ENCODE assay signal across 8 mouse cellular contexts in genomic region chr16:20651076-20651946, GRCm38 (mm10). TPM values are rescaled to one million over a fixed set of nuclear protein-coding genes. Genes with fewer than 3 reads are reported as not detected.
DNase-seq lines count a peak whose midpoint lies in the region; ATAC-seq and TF ChIP-seq lines count a peak whose summit lies in the region.

Gene Psmd2, plus strand, starts transcription at chr16:20651652.

- peak; percentile 96 for DNase-seq in MEL (ENCODE audit: low read depth, low spot score)
- DNase-seq in cerebellum, adult 2 months = peak; percentile 96 to 97
- peak; percentile 91 for DNase-seq in forelimb bud, embryonic 11.5 days (ENCODE audit: low read depth, low spot score)
- peak; percentile 84 for DNase-seq in layer of hippocampus, adult 9-10 months (ENCODE audit: low spot score)
- peak; percentile 95 for DNase-seq in ovary, postnatal 10 days (ENCODE audit: low spot score)
- DNase-seq in thymus, postnatal 10 days (ENCODE audit: low spot score in 2 of 2) = peak; percentile 86 to 94

- no peak for TF ChIP-seq CTCF in MEL (IDR thresholded peaks at IDR 0.05 in 2 of 3, conservative IDR thresholded peaks at IDR 0.05 in 1 of 3; ENCODE audit: control insufficient read depth in 1 of 3, insufficient read depth in 1 of 3, low read depth in 2 of 3, low read length in 3 of 3, poor library complexity in 1 of 3, severe bottlenecking in 1 of 3)
- TF ChIP-seq CTCF in cerebellum, adult 2 months (IDR thresholded peaks at IDR 0.05; ENCODE audit: borderline replicate concordance, insufficient read depth, low read depth, low read length) = no peak

- H3K4me2 ChIP-seq in lung, embryonic 16.5 days (ENCODE audit: low read depth, low read length) = peak within 1 kb of the TSS; percentile 96

- H3K36me3 ChIP-seq in MEL (ENCODE audit: control insufficient read depth in 1 of 2, insufficient read depth in 2 of 2, low read length in 2 of 2) = peaks cover 8 to 13% of the 10 kb centered on the region in 2 experiments
- peaks cover 20% of the 10 kb centered on the region for H3K36me3 ChIP-seq in lung, embryonic 16.5 days (ENCODE audit: control insufficient read depth, insufficient read depth, low read length)

- peak; percentile 91 to 99 for TF ChIP-seq POLR2A in MEL (IDR thresholded peaks at IDR 0.05; ENCODE audit: control insufficient read depth in 1 of 2, insufficient read depth in 1 of 2, low read depth in 1 of 2, low read length in 2 of 2, poor library complexity in 1 of 2)
- TF ChIP-seq POLR2A in cerebellum, adult 2 months (IDR thresholded peaks at IDR 0.05; ENCODE audit: borderline replicate concordance, insufficient read depth, low read length) = peak; percentile 94

- H3K27me3 ChIP-seq in MEL (ENCODE audit: control insufficient read depth in 1 of 2, insufficient read depth in 2 of 2, low read length in 2 of 2) = no peaks in the 10 kb centered on the region
- H3K27me3 ChIP-seq in cerebellum, adult 2 months (ENCODE audit: control insufficient read depth, insufficient read depth, low read length) = no peaks in the 10 kb centered on the region
- H3K27me3 ChIP-seq in lung, embryonic 16.5 days (ENCODE audit: control insufficient read depth, insufficient read depth, low read depth, low read length) = no peaks in the 10 kb centered on the region

- no peaks in the 10 kb centered on the region for H3K9me3 ChIP-seq in MEL (replicated peaks; ENCODE audit: insufficient read depth, low read length)
- no peaks in the 10 kb centered on the region for H3K9me3 ChIP-seq in lung, embryonic 16.5 days (ENCODE audit: control insufficient read depth, low read length)

- peak within 1 kb of the TSS; percentile 84 for H3K9ac ChIP-seq in MEL (ENCODE audit: control insufficient read depth, low read depth, low read length, poor library complexity, severe bottlenecking)
- peak within 1 kb of the TSS; percentile 96 for H3K9ac ChIP-seq in lung, embryonic 16.5 days (ENCODE audit: low read length)

- H3K4me1 ChIP-seq in MEL (ENCODE audit: control insufficient read depth in 1 of 2, insufficient read depth in 2 of 2, low read length in 2 of 2) = peaks cover 0 to 8% of the 10 kb centered on the region in 2 experiments
- no peaks in the 10 kb centered on the region; the same call in 1 of the 2 replicates for H3K4me1 ChIP-seq in cerebellum, adult 2 months (ENCODE audit: control insufficient read depth, insufficient read depth, low read length)
- H3K4me1 ChIP-seq in lung, embryonic 16.5 days (replicated peaks; ENCODE audit: control insufficient read depth, insufficient read depth, low read length) = peaks cover 13% of the 10 kb centered on the region

- H3K79me2 ChIP-seq in MEL (ENCODE audit: control insufficient read depth, insufficient read depth, low read length, poor library complexity) = peaks cover 23% of the 10 kb centered on the region

- H3K4me3 ChIP-seq in MEL (ENCODE audit: control insufficient read depth in 1 of 2, insufficient read depth in 1 of 2, low read depth in 2 of 2, low read length in 2 of 2) = peak within 1 kb of the TSS; percentile 94 to 95
- peak within 1 kb of the TSS; percentile 73 for H3K4me3 ChIP-seq in cerebellum, adult 2 months (replicated peaks; ENCODE audit: insufficient read depth, low read depth, low read length)
- H3K4me3 ChIP-seq in lung, embryonic 16.5 days (ENCODE audit: low read length) = peak within 1 kb of the TSS; percentile 95

- 0 out of 4 replicates have a peak, but pooled peaks of 1 of the 2 experiments have one; percentile 12 for TF ChIP-seq EP300 in MEL (IDR thresholded peaks at IDR 0.05; ENCODE audit: low read depth in 1 of 2, low read length in 2 of 2)

- 2% methylated on average over 46 of the region's 46 CpGs for WGBS in cerebellum, adult 2 months
- 1% methylated on average over 45 of the region's 46 CpGs for WGBS in lung, embryonic 16.5 days

- H3K27ac ChIP-seq in MEL (ENCODE audit: control insufficient read depth, low read depth, low read length) = peak within 1 kb of the TSS; percentile 68
- peak within 1 kb of the TSS; percentile 37 for H3K27ac ChIP-seq in cerebellum, adult 2 months (ENCODE audit: insufficient read depth, low read length)
- peak within 1 kb of the TSS; percentile 58; the same call in 1 of the 2 replicates for H3K27ac ChIP-seq in lung, embryonic 16.5 days (ENCODE audit: low read length)

- peak; percentile 80 to 98 for ATAC-seq in hematopoietic stem cell, adult 5-6 weeks (replicated peaks in 1 of 2; ENCODE audit: insufficient read depth in 1 of 2, low FRiP score in 2 of 2, low TSS enrichment in 1 of 2, low read depth in 1 of 2, poor library complexity in 2 of 2, severe bottlenecking in 2 of 2)
- ATAC-seq in lung, embryonic 16.5 days (ENCODE audit: low read depth) = peak; percentile 98

- TF ChIP-seq RAD21 in MEL (IDR thresholded peaks at IDR 0.05; ENCODE audit: low read depth, low read length) = no peak

TF ChIP-seq in MEL, 35 proteins besides CTCF, POLR2A, EP300 and RAD21:
- TF ChIP-seq ZNF384 (IDR thresholded peaks at IDR 0.05; ENCODE audit: low read depth, low read length) (0 out of 2 replicates have a peak, but pooled peaks have one; percentile 13), MAFK (IDR thresholded peaks at IDR 0.05; ENCODE audit: borderline replicate concordance, low read depth, low read length) (no peak), CHD1 (IDR thresholded peaks at IDR 0.05; ENCODE audit: low read depth, low read length) (peak; percentile 91), GATA1 (IDR thresholded peaks at IDR 0.05; ENCODE audit: low read depth, low read length) (no peak), POLR2AphosphoS2 (IDR thresholded peaks at IDR 0.05; ENCODE audit: low read length) (peak; percentile 99), CHD2 (IDR thresholded peaks at IDR 0.05; ENCODE audit: low read length) (no peak), TCF12 (IDR thresholded peaks at IDR 0.05; ENCODE audit: low read depth, low read length) (peak; percentile 79), MAX (IDR thresholded peaks at IDR 0.05; ENCODE audit: low read length) (peak; percentile 78), USF2 (IDR thresholded peaks at IDR 0.05; ENCODE audit: borderline replicate concordance in 1 of 2, insufficient read depth in 1 of 2, low read depth in 1 of 2, low read length in 2 of 2) (no peak), MYC (IDR thresholded peaks at IDR 0.05; ENCODE audit: low read depth, low read length) (peak; percentile 67), ZKSCAN1 (IDR thresholded peaks at IDR 0.05; ENCODE audit: low read depth, low read length) (peak; percentile 43; the same call in 1 of the 2 replicates), NRF1 (IDR thresholded peaks at IDR 0.05; ENCODE audit: insufficient read depth, low read depth, low read length, poor library complexity, severe bottlenecking) (peak; percentile 85), TBP (IDR thresholded peaks at IDR 0.05; ENCODE audit: low read depth, low read length) (peak; percentile 77; the same call in 1 of the 2 replicates), E2F4 (IDR thresholded peaks at IDR 0.05; ENCODE audit: borderline replicate concordance, low read depth, low read length) (0 out of 2 replicates have a peak, but pooled peaks have one; percentile 47), SIN3A (IDR thresholded peaks at IDR 0.05; ENCODE audit: low read length) (peak; percentile 95), ELF1 (IDR thresholded peaks at IDR 0.05; ENCODE audit: low read depth, low read length) (peak; percentile 97), RCOR1 (IDR thresholded peaks at IDR 0.05; ENCODE audit: low read depth, low read length) (peak; percentile 12; the same call in 1 of the 2 replicates), ZC3H11A (IDR thresholded peaks at IDR 0.05; ENCODE audit: low read depth, low read length) (no peak), NELFE (IDR thresholded peaks at IDR 0.05; ENCODE audit: low read depth, low read length) (peak; percentile 97), KAT2A (conservative IDR thresholded peaks at IDR 0.05; ENCODE audit: low read depth, low read length) (peak; percentile 77; the same call in 1 of the 2 replicates), USF1 (IDR thresholded peaks at IDR 0.05; ENCODE audit: low read depth, low read length) (peak; percentile 51; the same call in 1 of the 2 replicates), HCFC1 (IDR thresholded peaks at IDR 0.05; ENCODE audit: low read depth, low read length) (peak; percentile 93), ZMIZ1 (IDR thresholded peaks at IDR 0.05; ENCODE audit: low read depth, low read length) (peak; percentile 98), MXI1 (IDR thresholded peaks at IDR 0.05; ENCODE audit: low read depth, low read length) (peak; percentile 81)

RNA-seq across cellular contexts. Expression of gene Psmd2, which starts in this region (rescaled TPM):
- 262 and 323 TPM in 2 replicates for total RNA-seq in MEL (2012; rRNA removed)
- 100 to 1,000 TPM in 1 of 2 experiments, 10 to 100 TPM in 1; 81.9 to 432 TPM for polyA plus RNA-seq in MEL (2012; ENCODE audit: insufficient read depth in 1 of 2, insufficient read length in 2 of 2, low read depth in 1 of 2, low replicate concordance in 2 of 2, missing spikeins in 1 of 2)
- polyA plus RNA-seq in cerebellum, adult 2 months (2012; rRNA removed) = 203 and 204 TPM in 2 replicates
- 136 and 211 TPM in 2 replicates for total RNA-seq in hematopoietic stem cell, adult 5-6 weeks (2017)
- polyA plus RNA-seq in lung, embryonic 16.5 days (2015; fragmentation: Nextera tagmentation; extraction: Ambion mirVana) = 285 and 301 TPM in 2 replicates

Comparison
In these comparisons a context has a peak if more than half of its experiments do, and no peak if none do; other contexts are left out.
1. Peak in every context shown above with its lines: DNase-seq, ATAC-seq, H3K4me3 ChIP-seq and H3K27ac ChIP-seq.